Mouse (Mus musculus) MN1 (cell line): ENCODE results near the gene Slc29a4.

Source experiments
- DNase-seq: peaks from one replicate; pipeline ENCODE4 v3.0.0-alpha.2; 2016; ENCODE audit warnings: low spot score

Gene Slc29a4

DNA sequence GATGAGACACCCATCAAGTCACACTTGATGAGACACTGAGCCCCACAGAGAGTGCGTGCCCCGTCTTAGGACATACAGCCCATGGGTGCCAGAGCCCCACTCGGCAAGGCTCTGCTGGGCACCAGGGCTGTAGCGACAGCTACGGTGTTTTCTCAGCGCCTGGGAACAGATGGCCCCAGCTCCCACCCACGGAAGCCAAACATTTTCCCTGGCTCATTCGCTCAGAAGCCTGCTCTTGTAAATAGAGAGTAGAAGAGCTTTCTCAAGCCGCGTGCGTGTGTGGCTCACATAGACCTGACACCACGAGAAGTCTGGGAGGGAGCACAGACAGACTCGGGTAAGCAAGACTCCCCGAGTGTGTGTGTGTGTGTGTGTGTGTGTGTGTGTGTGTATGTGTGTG, at the start of gene Slc29a4:
Slc29a4 (plus strand) TSS at position 265 of the 400 bp plus-strand sequence.
- peak; percentile 81 for DNase-seq

DNA sequence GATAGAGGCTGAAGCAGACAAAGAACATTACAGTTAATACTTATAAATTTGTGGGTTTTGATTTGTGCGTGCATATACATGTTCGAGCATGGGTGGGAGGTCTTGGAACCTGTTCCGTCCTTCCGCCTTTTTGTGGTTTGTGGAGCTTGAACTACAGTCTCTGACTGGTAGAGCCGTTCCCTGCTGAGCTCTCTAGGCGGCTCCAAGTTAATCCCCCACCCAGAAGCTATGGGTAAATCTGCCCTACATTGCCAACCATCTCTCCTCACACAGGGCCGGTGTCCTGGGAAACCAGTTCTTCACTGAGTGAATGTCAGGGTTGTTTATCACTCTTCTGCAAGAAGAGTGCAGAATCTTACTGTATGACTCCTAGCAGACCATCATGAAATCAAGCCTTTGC, 44.1 kb upstream of the Slc29a4 start:
- no peak for DNase-seq

DNA sequence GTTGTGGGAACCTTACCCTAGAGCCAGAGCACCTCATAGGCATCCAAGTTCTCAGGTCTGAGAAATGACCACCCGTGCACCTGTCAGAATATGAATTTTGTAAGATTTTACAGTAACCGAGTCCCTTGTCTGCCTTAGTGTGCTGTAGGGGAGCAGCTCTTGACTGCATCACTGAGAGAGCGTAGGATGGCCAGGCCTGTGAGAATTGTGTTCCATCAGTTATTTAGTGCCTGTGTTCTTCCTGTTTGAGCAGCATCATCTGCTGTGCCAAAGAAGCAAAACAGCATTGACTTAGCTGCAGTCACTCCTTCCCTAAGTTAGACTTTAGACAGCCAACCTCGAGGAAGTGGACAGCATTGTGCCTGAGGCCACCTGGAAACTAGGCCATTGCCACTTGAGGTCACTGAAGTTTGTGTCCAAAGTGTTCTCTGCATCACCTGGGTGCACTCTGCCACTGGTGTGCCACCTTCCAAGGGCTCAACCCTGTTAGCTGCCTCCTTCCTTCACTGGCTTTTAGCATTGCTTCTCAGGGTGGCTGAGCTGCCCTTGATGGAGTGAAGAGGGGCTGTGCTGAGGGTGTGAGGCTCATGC, 42.8 kb upstream of the Slc29a4 start:
- no peak for DNase-seq

DNA sequence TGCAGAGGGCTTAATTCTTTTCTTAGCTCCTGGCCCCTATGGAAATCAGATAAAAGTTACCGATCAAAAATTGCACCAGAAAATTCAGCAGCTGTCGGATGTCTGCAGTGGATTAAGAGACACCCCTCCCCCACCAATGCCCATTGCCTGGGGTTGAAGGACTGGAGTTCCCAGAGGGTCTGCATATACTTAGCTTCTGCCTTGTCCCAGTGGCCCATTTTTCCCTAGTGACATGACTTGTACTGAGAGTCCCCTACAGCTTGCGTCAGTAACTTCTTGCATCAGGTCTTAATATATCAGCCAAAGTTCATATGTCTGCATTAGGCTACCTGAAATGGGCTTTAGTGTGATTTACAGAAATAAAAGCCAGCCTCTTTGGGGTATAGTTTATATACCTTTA, 41.9 kb upstream of the Slc29a4 start:
- DNase-seq = no peak

DNA sequence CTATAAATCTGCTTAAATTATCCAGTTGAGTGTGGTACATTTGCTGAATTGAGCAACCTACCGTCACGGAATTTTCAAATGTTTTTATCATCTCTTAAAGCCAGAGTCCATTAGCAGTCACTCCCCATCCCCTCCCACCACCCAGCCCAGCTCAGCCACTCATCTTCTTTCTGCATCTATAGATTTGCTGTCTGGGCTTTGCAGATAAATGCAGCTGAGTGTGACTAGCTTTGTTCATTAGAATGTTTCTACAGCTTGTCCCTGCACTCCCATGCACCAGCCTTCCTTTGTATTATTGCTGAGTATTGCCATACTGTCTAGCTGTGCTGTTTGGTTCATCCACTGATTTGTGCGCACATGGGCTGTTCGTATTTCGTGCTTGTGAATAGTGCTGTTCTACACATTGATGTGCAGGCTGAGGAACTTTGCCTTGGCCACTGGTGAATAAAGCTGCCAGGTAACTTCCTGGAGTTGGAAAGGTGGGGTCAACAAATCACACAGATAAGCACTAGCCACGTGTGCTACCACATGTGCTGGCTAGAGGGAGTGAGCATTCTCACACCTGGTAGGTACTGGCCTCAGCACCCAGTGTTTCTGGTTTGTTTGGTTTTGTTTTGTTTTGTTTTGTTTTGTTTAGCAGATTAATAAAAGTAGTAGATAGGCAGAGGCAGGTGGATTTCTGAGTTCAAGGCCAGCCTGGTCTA, 41.4 kb upstream of the Slc29a4 start:
- no peak for DNase-seq

DNA sequence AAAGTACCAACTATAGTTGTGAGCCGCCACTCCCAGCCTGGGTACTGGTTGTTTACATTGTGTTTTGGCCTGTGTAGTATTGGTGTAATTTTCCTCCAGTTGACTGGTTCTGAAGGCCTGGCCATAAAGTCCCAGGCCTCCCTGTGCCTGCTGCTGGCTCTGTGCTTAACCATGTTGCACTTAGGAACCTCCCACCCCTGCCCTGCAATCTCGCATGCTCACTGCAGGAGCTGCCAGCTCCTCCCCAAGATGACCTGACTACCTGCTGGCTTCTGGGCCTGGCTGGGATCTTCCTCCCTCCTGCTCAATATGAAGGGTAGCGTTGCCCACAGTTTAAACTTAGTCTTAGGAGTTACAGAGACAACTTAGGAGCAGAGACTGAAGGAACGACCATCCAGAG, 40.0 kb upstream of the Slc29a4 start:
- no peak for DNase-seq

DNA sequence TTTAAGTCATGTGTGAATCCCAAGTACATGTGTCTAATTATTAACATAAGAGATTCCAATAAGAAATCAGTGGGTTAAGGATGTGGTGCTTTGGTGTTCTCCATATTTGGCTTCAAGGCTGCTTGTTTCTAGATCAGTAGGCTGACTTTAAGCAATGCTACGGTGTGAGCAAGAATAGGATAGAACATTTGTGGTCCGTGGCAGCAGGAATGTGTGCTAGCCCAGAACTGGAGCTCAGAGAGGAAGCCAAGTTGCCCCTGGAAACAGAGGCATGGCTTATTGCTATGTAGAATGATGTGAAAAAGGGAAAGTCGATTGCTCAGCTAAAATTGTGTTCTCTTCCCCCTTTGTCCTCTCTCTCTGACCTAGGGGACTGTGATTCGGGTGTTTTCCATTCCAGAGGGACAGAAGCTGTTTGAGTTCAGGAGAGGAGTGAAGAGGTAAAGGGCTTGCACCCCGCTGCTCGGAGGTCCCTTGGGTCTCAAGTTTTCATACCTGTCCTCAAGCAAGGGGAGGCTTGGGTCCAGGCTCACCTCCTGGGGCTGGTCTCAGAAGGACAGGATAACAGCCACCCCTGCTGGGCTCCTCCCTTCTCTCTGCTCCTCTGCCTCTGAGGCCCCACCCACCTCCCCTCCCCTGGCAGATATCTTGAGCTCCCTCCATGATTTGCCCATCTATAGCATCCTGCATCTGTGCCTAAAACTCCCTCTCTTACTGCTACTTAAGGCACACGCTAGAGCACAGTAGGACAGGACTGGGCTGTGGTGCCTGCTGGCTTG, 31.5 kb upstream of the Slc29a4 start:
- DNase-seq = no peak

DNA sequence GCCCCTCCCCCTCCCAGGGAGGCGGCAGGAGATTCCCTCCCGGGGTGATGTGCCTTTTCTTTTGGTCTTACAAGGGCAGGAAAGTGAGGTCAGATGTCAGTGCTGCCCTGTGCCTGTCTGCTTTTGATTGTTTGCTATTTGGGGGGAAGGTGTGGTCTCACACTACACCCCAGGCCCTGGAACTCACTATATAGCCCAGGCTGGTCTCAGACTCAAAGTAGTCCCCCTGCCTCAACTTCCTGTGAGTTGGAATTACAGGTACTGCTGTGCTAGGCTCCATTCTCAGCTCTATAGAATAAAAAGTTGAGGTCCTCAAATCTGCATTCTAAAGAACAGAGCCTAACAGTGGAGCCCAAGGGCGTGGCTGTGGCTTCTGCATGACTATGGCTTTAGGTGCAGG, 24.4 kb upstream of the Slc29a4 start:
- no peak for DNase-seq

DNA sequence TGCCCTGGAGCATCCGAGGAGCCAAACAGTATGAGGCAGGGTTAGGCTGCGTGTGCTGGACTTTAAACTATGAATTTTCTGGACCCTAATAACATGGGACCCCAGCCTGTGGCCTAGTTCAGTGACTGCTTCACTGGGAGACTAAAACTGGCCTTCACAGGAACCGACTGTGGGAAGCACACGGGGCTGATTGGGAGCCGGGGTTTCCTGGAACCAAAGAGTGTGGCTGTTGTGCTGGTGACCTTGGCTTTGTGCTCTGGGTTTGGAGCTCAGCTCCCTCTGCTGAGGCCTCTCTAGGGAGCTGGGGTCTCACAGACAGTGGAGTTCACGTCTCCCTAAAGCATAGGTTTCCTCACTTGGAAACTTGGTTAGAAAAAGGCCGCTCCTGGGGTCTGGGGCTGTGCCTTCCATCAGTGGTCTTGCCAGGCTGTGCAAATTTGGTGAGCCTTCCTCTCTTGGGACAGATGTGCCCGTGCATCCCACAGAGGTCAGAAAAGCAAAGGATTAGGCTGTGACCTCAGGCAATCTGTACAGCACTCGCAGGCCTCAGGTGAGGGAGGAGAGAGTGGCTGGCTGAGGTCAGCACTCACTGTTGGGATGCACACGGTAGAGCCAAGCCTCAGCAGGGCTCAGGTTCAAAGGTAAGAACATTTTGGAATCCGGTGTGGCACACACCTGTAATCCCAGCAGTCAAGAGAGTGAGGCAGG, 23.6 kb upstream of the Slc29a4 start:
- no peak for DNase-seq

DNA sequence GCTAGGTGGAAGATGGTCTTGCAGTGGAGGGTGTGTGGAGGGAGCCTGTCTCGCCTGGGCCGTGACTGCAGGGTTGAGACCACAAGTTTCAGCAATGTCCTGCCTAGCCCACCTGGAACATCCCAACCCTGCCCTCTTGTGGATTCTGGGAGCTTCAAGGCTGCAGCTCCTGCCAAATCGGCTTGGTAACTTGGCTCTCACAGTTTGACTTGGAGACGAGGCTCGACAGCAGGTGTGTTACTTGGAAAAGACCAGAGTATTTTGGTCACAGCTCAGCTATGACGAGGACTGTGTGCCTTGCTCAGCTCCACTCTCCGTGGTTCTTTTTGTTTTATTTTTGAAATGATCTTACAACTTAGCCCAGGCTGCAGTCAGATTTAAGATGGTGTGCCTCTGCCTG, 22.6 kb upstream of the Slc29a4 start:
- DNase-seq = no peak

DNA sequence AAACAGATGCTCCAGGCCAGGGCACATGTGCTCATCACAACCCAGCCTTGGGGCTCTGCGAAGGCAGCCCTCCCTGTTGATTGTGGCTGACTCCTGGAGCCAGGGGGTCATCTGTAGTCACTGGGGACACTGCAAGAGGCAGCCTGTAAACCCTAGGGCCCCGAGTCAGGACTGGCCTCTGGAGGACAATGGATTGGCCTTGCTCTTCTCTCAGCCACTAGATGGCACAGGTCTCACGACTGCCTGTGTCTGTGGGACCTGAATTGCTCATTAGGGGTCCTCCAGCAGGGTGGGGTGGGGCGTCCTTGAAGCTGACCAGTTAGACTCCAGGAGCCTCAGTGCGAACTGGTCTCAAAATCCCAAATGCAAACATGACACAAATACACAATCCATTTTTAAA, 19.2 kb upstream of the Slc29a4 start:
- peak; percentile 60 for DNase-seq

DNA sequence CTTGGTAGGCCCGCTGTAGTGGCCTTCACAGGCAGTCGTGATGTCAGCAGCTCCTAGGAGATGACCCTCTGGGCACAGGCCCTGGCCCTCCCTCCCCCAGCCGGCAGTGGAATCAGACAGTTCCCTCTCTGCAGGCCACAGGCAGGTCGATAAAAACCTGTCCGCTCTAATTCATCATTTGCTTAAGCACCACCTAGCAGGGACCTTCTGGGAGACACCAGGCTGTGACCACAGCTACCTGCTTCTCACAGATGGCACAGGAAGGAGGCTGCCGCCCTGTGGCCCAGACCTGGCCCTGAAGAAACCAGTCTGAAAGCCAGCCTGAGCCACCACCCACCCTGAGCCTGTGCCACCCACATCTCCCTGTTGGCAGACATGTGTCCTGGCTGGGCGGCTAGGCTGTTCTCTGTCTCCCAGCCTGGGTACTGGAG, 14.2 kb upstream of the Slc29a4 start:
- DNase-seq = no peak

DNA sequence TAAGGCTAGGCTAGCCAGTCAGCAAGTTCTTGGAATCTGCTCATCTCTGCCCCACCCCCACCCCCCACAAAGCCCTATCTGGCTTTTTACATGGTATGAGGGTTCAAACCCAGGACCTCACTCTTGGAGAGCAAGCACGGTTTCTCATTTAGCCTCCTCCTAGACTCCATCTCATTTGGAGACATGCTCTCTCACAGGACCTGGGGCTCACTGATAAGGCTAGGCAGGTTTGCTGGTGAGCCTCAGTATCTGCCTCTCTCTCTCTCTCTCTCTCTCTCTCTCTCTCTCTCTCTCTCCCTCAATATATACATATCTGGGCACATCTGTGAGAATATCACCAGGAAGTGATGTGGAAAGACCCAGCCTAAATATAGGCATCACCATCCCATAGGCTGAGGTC, 13.2 kb upstream of the Slc29a4 start:
- no peak for DNase-seq

DNA sequence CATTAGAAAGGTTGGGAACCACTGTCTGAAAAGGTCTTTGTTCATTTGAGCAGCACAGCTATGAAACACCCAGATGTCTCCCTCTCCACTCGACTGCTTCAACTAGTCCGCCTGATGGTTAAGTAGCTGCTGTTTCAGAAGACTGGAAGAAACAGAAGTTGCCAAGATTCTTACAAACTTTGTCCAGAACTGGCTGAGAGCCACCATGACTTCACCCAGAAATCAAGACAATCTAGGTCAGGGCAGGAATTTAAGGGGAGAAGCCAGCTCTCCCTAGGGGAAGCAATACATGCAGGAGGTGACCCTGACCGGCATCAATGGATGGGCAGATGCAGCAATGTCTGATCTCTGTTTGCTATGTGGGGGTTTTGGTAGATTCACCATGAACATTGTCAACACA, 10.4 kb upstream of the Slc29a4 start:
- no peak for DNase-seq

DNA sequence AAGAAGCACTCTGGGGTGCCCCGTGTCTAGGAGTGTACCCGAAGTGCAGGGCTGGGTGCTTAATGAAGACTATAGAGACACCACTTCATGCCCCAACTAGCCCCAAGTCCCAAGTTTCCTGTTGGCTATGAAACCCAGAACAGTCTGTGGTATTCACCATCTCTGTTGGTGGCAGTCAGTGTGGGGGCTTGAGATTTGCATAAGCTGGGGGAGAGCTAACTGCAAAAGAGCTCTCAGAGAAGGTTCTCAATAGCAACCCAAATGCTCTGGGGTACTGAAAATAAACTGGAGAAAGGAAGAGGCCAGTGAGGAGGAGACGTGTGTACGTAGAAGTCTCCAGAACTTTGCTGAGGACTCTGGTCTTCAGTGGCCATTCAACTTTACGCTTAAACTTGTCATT, 9.8 kb upstream of the Slc29a4 start:
- DNase-seq = no peak

DNA sequence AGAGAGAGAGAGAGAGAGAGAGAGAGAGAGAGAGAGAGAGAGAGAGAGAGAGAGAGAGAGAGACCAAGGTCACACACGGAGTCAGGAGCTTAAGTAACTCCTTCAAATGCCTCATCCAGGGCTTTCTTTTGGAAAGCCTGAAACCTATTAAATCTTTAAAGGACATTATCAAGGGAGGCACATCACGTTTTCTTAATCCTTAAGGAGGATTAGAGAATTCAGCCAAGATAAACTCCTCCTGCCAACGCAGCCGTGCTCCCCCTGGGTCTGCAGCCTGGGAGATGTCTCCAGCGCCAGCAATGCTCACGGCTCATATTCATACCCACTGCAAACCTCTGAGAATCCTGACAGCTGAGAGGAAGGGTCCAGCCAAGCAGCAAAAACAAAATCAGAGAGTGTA, 3.4 kb upstream of the Slc29a4 start:
- DNase-seq = no peak

DNA sequence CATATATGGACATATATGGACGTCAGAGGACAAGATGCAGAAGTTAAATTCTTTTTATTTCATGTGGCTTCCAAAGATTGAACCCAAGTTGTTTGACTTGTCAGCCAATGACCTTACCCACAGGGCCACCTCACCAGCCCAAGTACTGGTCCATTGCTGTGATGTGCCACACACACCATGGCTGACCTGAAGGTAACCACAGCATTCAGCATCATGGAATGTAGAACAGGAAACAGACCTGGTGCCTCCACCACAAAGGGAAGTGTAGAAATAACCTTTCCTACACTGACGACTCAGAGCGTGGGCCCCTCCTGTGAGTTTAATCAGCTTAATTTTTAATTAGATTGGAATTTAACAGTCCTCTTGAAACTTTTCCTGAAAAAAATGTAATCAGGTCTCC, 2.0 kb upstream of the Slc29a4 start:
- no peak for DNase-seq

DNA sequence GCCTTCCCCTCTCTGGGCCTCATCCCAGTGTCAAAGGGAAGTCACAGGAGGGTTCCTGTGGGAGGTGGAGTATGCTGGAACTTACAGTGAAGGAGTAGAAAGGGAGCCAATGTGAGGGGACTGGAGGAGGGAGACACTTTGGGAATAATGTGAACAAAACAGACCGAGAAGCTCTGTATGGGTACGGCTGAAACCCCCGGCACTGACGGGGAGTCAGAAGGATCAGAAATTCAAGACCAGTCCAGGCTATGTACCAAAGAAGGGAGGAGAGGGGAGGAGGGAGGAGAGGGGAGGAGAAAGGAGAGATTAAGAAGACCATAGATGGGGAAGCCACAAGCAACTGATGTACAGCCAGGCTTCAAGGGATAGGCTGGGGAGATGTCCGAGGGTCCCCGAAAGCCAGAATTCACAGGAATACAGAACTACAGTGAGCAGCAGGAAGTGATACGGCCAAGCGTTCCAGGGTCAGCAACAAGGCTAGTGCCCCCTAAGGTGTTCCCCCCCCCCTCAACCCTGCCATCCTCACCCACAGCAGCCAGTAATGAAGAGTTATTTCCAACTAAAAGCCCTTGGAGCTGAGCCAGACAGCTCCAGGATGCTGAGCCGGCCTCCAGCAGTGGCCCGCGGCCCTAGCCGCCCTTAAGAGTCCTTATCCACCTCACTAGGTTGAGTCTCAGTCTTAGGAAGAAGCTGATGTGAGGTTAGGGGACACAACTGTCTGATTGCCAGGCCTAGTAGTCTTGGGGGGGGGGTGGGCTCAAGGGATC, 842 bp downstream of the Slc29a4 start:
- DNase-seq = peak; percentile 86

DNA sequence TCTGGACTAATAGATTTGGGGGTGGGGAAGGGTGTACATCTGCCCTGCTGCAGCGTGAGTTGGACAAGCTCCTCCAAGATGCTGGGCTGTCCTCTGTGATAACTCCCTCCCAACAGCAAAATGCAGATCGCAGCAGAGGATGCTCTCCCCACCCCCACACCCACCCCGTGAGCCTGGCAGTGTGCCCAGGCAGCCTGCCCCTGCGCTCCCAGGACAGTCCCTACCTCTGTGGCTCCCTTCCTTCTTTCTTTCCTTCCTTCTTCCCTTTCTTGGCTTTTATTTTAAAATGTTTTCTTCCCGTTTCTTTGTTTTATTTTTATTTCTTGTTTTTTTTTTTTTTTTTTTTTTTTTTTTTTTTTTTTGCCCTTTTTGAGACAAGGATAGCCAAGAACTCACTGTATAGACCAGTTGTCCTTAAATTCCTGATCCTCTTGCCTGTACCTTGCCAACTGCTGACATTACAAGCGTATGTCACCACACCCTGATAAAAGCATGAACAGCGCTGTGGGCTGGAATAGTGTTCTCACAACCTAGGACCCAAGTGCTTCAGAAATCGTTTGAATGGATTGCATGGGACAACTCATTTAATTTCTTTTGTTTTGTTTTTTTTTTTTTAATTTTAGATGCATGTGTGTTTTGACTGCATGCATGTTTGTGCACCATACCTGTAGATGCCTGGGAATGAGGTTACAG, 1.6 kb downstream of the Slc29a4 start:
- DNase-seq = peak; percentile 82

DNA sequence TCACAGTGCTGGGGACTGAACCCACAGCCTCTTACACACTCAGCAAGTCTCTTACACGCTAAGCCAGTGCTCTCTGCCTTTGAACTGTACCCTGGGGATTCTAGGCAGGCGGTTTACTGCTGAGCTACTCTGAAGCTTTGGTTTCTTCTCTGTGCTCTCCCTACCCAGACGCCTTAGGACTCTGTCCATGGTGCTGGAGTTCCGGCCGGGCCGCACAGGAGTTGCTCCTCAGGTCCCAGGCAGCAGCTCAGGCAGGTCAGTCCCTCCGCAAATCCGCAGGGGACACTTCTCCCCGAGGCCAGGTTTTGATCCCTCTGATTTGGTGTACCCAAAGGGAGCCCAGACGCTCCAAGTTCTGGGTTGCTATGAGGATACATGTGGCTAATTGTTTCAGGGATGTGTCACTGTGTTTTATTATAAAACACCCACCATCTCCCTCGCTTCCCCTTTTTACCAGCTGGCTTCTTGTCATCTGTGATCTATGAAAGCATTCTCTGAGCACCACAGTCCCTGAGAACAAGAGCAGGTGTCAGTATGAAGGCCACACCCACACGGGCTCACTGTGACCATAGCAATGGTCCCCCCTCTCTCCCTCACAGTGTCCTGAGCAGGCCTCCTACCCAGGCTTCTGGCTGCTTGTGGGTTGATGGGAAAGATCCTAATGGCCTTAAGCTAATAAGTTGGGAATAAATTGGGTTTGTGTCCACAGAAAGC, 2.5 kb downstream of the Slc29a4 start:
- DNase-seq = peak; percentile 83

DNA sequence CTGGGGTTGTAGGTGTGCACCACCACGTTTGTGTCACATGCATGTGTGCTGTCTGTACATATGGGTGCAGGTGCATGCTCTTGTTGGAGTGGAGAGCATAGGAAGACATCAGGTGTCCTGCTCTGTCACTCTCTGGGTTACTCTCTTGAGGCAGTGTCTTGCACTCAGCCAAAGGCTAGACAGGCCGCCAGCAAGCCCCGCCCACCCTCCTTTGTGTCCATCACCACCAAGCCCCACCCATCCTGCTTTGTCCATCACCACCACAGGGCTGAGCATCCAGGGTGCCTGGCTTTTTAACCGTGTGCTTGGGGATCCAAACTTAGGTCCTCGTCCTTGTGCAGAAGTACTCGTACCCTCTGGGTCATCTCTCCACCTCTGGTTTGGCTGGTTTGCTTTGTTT, 3.9 kb downstream of the Slc29a4 start:
- DNase-seq = peak; percentile 48
